Mouse (Mus musculus) R1 (cell line): ENCODE data around the gene Macf1.

Experiments used
- DNase-seq: peaks from one replicate; pipeline ENCODE4 v3.0.0-alpha.2; 2018; ENCODE audit warnings: low read depth, low spot score

Macf1 gene

GRCm38 (mm10) chr4:123684260-123684659 lies at the start of gene Macf1:
Macf1 (minus strand) TSS chr4:123684360.
- DNase-seq, result no peak

- no peak for DNase-seq
Measured at GRCm38 (mm10) chr4:123733532-123733931, 49.4 kb upstream of the Macf1 start.

GRCm38 (mm10) chr4:123732921-123733320 lies 48.8 kb upstream of the Macf1 start:
- no peak for DNase-seq

GRCm38 (mm10) chr4:123732163-123732910 lies 48.2 kb upstream of the Macf1 start:
- no peak for DNase-seq

GRCm38 (mm10) chr4:123721761-123722160 lies 37.6 kb upstream of the Macf1 start:
- DNase-seq, result peak; percentile 67

GRCm38 (mm10) chr4:123718434-123718780 lies 34.2 kb upstream of the Macf1 start:
- no peak for DNase-seq

GRCm38 (mm10) chr4:123717574-123718433 lies 33.6 kb upstream of the Macf1 start, which contains the start of gene Ndufs5:
Ndufs5 (minus strand) TSS chr4:123718202.
- DNase-seq, result peak; percentile 97

- no peak for DNase-seq
Measured at GRCm38 (mm10) chr4:123712431-123712830, 28.3 kb upstream of the Macf1 start.

- DNase-seq, result no peak
Measured at GRCm38 (mm10) chr4:123707340-123707739, 23.2 kb upstream of the Macf1 start.

GRCm38 (mm10) chr4:123705340-123705739 lies 21.2 kb upstream of the Macf1 start:
- no peak for DNase-seq

GRCm38 (mm10) chr4:123693384-123693783 lies 9.2 kb upstream of the Macf1 start:
- DNase-seq, result no peak

- peak; percentile 73 for DNase-seq
Measured at GRCm38 (mm10) chr4:123692071-123692470, 7.9 kb upstream of the Macf1 start.

GRCm38 (mm10) chr4:123690311-123690710 lies 6.2 kb upstream of the Macf1 start:
- peak; percentile 95 for DNase-seq

- DNase-seq, result peak; percentile 18
Measured at GRCm38 (mm10) chr4:123687025-123687781, 3.0 kb upstream of the Macf1 start.

GRCm38 (mm10) chr4:123686368-123687024 lies 2.3 kb upstream of the Macf1 start:
- peak; percentile 43 for DNase-seq

GRCm38 (mm10) chr4:123685506-123686242 lies 1.5 kb upstream of the Macf1 start:
- DNase-seq, result peak; percentile 18

GRCm38 (mm10) chr4:123685046-123685445 lies 886 bp upstream of the Macf1 start:
- DNase-seq, result no peak

- no peak for DNase-seq
Measured at GRCm38 (mm10) chr4:123682291-123682690, 1.9 kb downstream of the Macf1 start.

- no peak for DNase-seq
Measured at GRCm38 (mm10) chr4:123680962-123681361, 3.2 kb downstream of the Macf1 start.

- DNase-seq, result no peak
Measured at GRCm38 (mm10) chr4:123677060-123677804, 6.9 kb downstream of the Macf1 start.
